Mouse (Mus musculus): ENCODE measurements around the gene 4632433K11Rik.
"Not testable (repeated sequence)": the region's sequence is repeated elsewhere in the genome, so short reads cannot be mapped to it uniquely, and the experiment has no call there.

Gene 4632433K11Rik

DNA sequence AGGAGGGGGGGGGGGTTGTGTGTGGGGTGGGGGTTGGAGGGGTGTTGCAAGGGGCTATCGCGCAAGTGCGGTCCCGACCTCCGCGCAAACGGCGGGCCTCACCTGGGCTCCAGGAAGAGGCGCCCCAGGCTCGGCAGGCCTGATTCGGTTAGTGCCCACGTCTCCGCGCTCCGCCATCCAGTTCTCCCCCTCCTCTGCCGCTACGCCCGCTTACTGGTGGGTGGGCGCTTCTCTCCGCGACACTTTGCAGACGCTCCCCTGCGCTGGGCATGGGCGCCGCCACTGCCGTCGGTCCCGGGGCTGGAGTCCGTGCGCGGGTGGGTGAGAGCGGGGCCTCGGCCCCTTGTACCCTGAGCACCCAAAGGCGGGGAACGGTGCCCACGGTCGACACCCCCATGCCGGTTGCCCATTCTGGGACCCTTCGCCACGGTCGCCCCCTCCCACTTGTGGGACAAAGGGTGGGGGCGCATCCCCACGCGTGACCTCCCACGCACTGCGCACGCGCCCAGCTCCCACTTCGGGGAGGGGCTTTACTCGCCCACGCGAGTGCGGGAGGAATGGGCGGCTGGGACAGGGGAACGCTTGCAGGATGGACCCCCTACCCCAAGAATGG lies 22.8 kb downstream of the 4632433K11Rik start:
- peak; percentile 57 to 64 for DNase-seq (ENCODE audit: low spot score in 2 of 2)

DNA sequence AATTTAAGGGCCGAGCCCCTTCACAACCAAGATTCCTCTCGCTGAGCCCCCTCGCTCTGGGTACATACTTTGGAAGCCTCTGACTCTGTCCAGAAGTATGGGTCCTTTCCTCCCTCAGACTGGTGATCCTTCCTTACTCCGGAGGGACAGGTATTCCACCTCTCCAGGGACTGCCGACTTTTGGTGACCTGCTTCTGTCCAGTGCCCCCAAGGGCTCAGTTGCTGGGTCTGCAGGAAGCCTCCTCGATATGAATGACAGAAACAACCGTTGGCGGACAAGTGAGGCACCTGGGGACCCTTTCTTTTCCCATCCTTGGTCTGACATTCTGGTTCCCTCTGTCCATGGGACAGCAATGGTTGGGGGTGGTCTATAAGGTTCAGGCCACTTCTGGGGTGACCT lies 23.5 kb downstream of the 4632433K11Rik start:
- DNase-seq (ENCODE audit: low spot score in 2 of 2), result no peak

DNA sequence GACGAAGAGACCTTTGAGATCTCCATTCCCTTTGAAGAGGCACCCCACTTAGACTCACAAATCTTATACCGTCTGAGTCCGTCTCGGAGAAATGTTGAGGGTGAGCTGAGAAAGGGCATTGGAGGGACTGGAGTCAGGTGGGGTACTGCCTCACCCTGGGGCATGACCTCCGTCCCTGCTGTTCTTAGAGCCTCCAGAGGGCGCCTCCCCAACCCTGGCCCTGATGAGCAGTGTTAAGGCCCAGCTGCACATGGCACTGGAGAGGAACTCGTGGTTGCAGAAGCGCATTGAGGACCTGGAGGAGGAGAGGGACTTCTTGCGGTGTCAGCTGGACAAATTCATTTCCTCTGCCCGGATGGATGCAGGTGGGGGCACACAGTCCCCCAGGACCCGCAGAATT lies 23.9 kb downstream of the 4632433K11Rik start:
- no peak for DNase-seq (ENCODE audit: low spot score in 2 of 2)

DNA sequence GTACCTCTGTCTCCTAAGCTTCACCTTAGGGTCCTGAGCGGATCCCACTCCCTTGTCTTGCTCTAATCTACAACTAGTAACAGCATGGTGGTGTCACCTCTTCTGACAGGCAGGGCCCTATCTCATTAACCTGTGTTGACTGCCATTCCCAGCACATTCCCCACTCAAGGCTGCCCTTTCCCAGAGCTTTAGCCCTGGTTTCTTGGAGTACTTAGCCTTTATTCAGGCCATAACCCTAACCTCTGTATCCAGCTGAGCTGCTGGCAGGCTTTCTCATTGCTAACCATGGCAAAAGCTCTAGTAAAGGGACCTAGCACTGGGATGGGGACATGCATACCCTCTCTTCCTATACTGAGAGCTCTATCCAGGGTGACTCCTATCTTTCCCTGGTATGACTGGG lies 24.7 kb downstream of the 4632433K11Rik start:
- DNase-seq (ENCODE audit: low spot score in 2 of 2), result no peak

DNA sequence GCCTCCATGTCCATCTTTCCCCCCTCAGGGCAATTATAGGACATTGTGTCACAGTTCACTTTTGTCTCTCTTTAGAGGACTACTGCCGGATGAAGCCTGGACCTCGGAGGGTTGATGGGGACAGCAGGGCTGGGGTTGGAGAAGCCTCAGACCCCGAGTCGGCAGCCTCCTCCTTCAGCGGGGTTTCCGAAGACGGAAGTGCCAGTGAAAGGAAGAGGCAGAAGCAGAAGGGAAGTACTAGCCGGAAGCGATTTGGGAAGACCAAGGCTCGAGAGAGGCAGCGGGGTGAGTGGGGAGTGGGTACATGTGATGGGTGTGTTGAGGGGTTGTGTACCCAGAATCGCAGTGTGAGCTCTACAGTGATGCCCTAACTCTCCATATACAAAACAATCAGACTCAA lies 25.5 kb downstream of the 4632433K11Rik start:
- no peak for DNase-seq (ENCODE audit: low spot score in 2 of 2)

DNA sequence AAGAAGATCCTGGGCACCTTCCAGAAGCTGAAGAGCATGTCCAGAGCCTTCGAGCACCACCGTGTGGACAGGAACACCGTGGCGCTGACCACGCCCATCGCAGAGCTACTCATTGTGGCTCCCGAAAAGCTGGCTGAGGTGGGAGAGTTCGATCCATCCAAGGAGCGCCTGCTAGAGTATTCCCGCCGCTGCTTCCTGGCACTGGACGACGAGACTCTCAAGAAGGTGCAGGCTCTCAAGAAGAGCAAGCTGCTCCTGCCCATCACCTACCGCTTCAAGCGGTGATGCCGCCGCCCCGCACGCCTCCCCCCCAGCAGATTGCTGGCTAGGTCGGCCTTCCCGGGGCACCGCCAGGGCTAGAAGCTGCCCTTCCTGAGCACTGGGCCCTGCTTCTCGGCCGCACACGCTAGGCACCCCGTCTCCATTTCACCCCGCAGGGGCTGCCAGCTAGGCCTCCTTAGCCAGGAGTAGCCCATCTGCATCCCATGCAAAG lies 26.4 kb downstream of the 4632433K11Rik start:
- DNase-seq (ENCODE audit: low spot score in 2 of 2), result peak; percentile 77 to 80

DNA sequence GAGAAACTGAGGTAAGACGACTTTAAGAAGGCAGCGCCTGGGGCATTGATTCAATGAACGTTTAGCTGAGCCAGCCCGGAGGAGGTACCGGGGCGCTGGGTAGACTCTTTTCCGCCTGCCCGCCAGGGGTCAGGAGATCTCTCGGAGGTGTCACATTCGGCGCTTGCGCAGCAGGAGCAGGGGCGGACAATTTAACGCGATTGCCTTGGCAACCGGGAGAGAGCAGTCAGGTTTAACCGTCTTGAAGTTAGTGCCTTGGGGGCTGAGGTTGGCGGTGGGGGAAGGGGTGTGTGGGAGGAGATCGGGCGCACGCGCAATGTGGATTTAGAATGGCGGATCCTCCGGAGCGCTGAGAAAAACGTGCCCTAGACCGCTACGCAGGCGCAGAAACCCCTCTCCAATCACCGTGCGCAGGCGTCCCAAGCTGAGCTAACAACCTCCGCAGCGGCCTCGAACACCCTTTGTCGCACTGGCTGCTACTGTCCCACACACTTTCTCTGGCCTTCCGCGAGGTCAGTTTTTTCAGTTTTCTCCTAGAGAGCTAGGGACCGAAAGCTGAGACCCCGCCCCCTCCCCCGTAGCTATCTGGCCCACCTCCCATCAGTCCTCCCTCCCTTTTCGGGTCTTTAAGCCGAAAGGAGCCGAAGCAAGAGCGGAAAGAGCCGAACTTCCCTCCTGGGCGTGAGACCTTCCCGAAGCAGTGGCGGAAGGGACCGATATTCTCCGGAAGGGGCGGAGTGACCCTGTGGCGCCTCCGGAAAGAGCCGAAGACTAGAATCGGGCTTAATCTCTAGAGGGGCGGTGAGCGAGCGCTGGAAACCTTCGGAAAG lies 27.2 kb downstream of the 4632433K11Rik start:
- peak; percentile 99 to 100 for DNase-seq (ENCODE audit: low spot score in 2 of 2)

DNA sequence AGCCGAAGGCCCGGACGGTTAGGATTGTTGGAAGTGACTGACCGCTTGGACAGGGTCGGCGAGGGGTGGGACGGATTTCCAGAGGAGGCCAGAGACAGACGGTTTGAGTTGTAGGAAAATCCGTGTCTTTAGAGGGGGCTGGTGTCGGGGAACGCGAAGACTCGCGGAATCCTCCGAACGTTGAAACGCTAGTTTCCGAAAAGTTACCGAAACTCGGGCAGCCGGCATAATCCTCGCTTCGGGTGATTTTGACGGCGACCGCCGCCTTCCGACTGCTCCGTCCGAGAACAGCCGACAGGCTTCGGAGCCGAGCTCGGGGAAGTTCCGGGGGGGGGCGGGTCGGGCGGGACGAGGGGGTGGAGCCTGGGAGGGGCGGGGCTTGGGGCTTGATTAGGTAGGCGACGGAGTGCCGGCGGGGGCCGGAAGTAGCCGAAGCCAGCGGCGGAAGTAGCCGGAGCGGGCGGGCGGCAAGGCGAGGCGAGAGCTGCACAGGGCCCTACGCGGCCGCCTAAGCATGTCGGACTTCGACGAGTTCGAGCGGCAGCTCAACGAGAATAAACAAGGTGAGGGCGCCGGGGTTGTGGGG lies 27.9 kb downstream of the 4632433K11Rik start, which contains the start of gene U2af2:
TSS of gene U2af2 (plus strand) at position 370 of the 586 bp plus-strand sequence.
- DNase-seq (ENCODE audit: low spot score in 2 of 2), result peak; percentile 86 to 93

DNA sequence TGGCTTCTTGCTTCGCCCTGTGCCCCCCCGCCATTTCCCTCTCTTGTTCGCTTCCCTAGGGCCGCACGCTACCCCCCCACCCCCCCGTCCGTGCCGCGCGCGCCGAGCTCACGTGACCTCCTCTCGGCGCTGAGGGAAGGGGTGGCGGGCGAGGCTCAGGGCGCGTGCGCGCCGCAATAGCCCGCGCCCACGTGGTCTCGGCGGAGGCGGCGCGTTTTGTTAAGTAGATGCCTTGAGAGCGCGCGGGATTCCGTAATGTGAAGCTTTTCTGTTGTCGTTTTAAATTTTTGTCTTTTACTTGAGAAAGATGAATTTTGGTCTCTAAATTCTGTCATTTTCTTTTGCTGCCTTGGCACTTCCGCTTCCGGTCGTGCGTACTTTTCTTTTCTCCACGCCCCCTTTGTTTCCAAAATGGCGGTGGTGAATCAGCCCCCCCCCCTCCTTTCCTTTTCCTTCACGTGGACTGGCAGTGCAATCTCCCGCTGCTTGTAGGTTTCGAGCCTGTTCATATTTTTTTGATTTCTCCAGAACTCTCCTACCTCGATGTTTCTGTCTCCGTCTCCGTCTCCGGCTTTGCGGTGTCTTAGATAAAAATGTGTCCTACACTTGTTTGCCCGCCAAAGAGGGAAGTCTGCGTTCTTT lies 28.6 kb downstream of the 4632433K11Rik start:
- DNase-seq (ENCODE audit: low spot score in 2 of 2), result peak; percentile 53 to 78

DNA sequence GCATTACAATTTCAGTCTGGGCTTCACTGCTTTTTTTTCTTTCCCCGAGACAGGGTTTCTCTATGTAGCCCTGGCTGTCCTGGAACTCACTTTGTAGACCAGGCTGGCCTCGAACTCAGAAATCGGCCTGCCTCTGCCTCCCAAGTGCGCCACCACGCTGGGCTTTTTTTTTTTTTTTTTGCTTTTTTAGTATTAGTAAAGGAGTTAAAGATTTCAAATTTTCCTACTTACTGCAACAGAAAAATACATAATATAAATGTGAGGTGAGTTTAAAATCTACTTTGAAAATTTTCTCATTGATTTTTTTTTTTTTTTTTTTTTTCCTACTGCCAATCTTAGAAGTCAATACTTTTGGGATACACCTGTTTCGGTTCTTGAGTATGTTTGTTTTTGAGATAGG lies 31.0 kb downstream of the 4632433K11Rik start:
- no peak for DNase-seq (ENCODE audit: low spot score in 2 of 2)

DNA sequence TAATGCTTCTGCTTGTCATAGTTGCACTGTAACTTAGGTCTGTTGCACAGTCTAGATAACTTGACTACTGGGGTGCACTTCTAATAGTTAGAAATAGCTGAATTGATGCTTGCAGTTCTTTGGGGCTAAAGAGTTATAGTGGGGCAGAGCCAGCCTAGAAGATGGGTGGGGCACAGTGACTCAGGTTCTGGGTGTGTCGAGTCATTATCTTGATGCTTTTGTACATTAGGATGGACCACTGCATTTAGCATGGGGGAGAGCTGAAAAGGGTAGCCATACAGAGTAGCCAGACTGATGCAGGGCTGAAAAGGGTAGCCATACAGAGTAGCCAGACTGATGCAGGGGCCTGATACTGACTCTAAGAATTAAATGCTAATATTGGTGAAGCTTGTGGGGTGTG lies 39.7 kb downstream of the 4632433K11Rik start:
- no peak for DNase-seq (ENCODE audit: low spot score in 2 of 2)

DNA sequence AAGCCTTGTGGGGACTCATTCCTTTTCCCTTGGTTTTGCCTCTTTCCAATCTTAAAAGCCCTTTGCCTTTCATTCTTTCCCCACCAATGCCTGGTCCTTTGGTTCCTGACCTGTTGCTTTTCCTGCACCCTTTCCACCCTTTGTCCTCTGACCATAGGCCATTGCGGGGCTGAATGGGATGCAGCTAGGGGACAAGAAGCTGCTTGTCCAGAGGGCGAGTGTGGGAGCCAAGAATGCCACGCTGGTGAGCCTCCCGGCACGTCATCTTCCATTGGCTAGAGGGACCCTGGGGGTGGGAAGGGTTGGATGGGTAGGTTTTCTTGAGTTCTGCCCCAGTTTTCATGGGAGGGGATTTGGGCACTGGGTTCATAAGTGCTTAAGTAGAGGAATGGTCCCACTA lies 41.1 kb downstream of the 4632433K11Rik start:
- DNase-seq (ENCODE audit: low spot score in 2 of 2), result no peak

DNA sequence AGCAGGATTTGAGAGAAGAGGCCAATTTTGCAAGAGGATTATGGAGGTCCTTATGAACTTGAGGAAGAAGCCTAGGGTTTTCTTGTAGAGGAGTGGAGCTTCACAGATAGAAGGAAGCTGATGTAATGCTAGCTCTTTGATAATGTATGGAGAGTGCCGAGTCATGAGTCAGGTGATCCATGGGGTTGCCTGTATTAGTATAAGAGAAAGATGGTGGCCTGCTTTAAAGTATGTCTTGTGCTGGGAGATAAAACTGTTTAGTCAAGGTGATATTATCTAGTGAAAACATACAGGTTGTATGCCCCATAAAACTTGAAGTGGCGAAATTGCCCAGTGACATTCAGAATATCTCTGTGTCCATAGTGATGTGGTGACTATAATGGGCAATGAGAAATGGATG lies 43.0 kb downstream of the 4632433K11Rik start:
- DNase-seq (ENCODE audit: low spot score in 2 of 2), result no peak

DNA sequence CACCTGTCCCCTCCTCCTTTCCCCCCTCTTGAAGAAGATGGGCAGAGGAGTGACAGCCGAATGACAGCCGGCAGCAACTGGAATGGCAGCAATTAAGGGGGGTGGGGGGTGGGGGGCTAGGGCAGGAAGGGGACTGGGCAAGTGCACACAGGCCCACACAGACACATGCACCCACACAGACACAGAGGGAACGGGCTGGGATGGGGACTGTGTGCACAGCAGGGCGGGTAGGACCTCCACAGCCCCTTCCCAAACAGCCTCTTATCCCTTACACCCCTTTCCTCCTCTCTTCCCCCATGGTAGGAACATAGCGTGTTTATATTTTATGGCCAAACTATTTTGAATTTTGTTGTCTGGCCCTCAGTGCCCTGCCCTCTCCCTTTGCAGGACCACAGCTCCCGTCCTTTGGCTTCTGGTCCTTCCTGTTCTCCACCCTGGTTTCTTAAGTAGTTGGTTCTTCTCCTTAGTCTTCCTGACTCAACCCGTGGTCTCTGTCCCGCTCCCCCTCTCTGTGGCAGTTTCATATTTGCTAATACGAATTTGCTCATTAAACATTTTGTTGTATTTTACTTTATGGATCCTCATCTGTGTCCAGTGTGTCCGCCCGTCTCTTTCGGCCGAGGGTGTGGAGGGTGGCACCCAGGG lies 45.6 kb downstream of the 4632433K11Rik start:
- DNase-seq (ENCODE audit: low spot score in 2 of 2), result not testable (repeated sequence)

DNA sequence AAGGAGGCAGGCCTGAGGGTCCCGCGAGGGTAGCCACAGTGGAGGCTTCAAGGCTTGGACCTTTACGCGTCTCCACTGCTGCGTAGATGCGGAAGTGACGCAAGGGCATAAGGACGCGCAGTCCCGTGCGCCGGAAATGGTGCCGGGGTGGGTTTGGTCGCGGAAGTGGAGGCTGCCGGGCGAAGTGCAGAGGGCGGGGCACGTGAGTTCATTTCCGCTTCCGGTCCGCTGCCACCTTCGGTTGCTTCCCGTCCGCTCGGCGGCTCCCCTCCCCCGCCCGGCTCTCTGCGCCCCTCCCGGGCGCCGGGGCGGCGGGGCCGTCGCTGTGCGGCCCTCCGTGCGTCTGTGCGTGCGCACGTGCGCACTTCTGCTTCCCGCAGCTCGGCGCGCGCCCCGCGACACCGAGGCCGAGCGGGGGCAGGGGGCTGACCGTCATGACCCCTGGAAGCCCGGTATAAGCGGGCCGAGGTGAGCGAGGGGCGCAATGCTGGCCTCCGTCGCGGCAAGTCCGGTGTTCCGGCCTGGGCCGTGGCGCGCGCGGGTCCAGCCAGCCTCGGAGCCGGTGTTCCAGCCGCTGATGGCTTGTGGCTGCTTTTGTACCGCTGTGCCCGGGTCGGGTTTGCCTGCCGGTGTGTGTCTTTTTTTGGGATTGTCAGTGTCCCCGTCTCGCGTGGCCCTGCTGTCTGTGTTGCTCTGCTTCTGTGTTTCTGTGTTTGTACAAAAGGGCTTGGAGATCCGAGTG lies 46.3 kb downstream of the 4632433K11Rik start, which contains the start of gene Epn1:
TSS of gene Epn1 (plus strand) at position 226 of the 742 bp plus-strand sequence.
- peak; percentile 96 to 98 for DNase-seq (ENCODE audit: low spot score in 2 of 2)

DNA sequence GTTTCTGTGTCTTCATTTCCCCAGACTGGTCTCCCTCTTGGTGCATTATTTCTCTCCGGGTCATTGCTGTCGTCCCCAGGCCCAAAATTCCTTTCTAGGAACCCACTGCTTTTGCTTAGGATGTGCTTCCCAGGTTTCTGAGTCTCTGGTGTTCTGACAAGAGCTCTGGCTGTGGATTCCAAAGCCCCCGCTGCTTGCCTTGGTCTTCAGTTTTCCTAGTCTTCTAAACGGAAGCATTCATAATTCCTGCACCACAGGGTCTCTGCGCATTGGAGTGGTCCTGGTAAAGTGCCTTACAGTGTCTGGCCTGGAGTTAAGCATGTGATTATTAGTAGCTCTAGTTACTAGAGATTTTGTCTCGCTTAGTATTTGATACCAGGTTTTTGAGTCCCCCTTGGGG lies 46.9 kb downstream of the 4632433K11Rik start:
- no peak for DNase-seq (ENCODE audit: low spot score in 2 of 2)

DNA sequence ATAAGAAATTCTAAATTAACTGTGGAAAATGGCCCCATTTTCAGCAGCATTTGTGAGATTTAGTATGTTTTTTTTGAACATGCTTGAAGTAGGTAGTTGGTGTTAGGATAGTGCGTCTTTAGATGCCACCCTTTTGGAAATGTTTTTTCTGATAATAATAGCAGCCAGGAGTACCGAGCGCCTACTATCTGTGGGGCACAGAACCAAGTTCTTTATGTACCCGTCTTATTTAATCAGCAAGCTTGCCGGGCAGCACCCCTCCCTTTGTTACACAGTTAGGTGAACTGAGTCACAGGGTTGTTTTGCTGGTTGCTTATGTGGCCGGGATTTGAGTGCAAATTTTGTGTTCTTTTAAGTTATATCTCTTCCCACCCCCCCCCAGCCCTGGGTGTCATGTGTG lies 47.3 kb downstream of the 4632433K11Rik start:
- DNase-seq (ENCODE audit: low spot score in 2 of 2), result no peak

DNA sequence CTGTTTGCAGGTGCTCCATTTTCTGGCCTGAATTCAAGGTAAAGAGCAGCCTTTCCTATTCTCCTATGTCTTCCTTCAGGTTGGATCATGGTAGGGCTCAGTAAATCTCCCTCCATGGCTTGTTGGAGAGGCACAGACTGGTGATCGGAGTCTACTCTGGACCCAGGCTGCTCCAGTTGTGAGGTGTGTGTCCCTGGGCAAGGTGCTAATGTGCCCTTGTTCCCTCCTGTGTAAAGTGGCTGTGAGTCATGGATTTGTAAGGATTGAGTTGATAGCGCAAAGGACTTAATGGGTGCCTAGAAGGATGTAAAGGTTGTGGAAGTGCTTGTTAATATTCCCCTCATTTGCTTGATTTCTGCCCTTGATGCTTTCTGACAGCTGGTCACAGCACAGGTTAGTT lies 48.0 kb downstream of the 4632433K11Rik start:
- DNase-seq (ENCODE audit: low spot score in 2 of 2), result no peak

DNA sequence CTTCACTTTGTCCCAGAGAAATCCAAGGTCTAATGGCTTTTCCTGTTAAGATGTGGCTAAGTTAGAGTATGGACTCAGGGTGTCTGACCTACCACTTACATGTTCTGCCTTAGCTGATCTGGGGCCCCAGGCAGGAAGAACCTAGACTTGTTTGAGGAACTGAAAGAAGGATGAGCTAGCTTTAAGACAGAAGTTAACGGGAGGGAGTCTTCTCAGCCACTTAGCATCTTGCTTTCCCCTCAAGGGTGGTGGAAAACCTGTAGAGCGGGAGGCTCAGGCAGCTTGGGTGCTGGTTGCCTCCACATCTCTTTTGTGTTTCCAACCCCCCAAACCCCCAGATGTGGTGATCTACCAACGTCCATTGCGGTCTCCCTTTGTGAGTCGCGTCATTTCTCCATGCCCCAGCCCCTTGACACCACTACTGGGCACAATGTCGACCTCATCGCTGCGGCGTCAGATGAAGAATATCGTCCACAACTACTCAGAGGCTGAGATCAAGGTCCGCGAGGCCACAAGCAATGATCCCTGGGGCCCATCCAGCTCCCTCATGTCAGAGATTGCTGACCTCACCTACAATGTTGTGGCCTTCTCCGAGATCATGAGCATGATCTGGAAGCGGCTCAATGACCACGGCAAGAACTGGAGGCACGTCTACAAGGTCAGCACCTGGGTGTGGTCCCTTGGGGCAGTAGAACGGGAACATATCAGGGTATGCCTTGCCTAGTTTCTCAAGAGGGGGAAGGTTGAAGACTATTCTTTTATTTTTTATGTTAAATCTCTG lies 49.6 kb downstream of the 4632433K11Rik start:
- DNase-seq (ENCODE audit: low spot score in 2 of 2), result no peak
